Mouse (Mus musculus) MEL (cell line): ENCODE measurements around the gene Rilpl1. TPM values are rescaled to one million over a fixed set of nuclear protein-coding genes. Genes with fewer than 3 reads are reported as not detected.

Source experiments
- DNase-seq: peaks from one replicate; pipeline ENCODE4 v3.0.0; 2011; ENCODE audit warnings: low read depth, low spot score
- H3K27ac ChIP-seq: 2 replicates; pipeline ENCODE4 v1.5.1; 2012; ENCODE audit warnings: low read depth, mild to moderate bottlenecking, control low read depth, low read length, moderate library complexity; ENCODE audit not compliant: control insufficient read depth
- H3K27me3 ChIP-seq, 2 experiments: fragments of 150-350 bp in 1 of 2; sonication (generic) in 1 of 2; 2 replicates each; pipeline ENCODE4 v1.6.1; 2012; ENCODE audit warnings: low read length in 2 of 2, mild to moderate bottlenecking in 2 of 2, improper control_type of control experiment in 1 of 2, moderate library complexity in 1 of 2; ENCODE audit not compliant: insufficient read depth in 2 of 2, control insufficient read depth in 1 of 2
- H3K36me3 ChIP-seq, 2 experiments: 2 replicates each; pipeline ENCODE4 v1.6.1; 2012 to 2014; ENCODE audit warnings: low read length in 2 of 2, improper control_type of control experiment in 1 of 2, inconsistent platforms in 1 of 2, mild to moderate bottlenecking in 1 of 2; ENCODE audit not compliant: insufficient read depth in 2 of 2, control insufficient read depth in 1 of 2
- H3K4me1 ChIP-seq, 2 experiments: fragments of 150-350 bp in 1 of 2; sonication (generic) in 1 of 2; 2 replicates each; pipeline ENCODE4 v1.6.1; 2012; ENCODE audit warnings: low read length in 2 of 2, improper control_type of control experiment in 1 of 2, mild to moderate bottlenecking in 1 of 2; ENCODE audit not compliant: insufficient read depth in 2 of 2, control insufficient read depth in 1 of 2
- H3K4me3 ChIP-seq, 2 experiments: fragments of 150-350 bp in 1 of 2; sonication (generic) in 1 of 2; 2 replicates each; pipeline ENCODE4 v1.5.1; 2012; ENCODE audit warnings: low read depth in 2 of 2, low read length in 2 of 2, mild to moderate bottlenecking in 2 of 2, moderate library complexity in 2 of 2, control low read depth in 1 of 2, improper control_type of control experiment in 1 of 2; ENCODE audit not compliant: control insufficient read depth in 1 of 2, insufficient read depth in 1 of 2
- H3K79me2 ChIP-seq: 2 replicates; pipeline ENCODE4 v1.6.1; 2012; ENCODE audit warnings: mild to moderate bottlenecking, low read length, moderate library complexity; ENCODE audit not compliant: control insufficient read depth, poor library complexity, insufficient read depth
- H3K9ac ChIP-seq: 2 replicates; pipeline ENCODE4 v1.6.1; 2012; ENCODE audit warnings: low read depth, mild to moderate bottlenecking, control low read depth, low read length, moderate library complexity; ENCODE audit not compliant: control insufficient read depth, poor library complexity, severe bottlenecking
- H3K9me3 ChIP-seq: fragments of 150-350 bp; sonication (generic); replicated peaks from 2 replicates; pipeline ENCODE4 v1.6.1; 2012; ENCODE audit warnings: mild to moderate bottlenecking, low read length, improper control_type of control experiment, moderate library complexity; ENCODE audit not compliant: insufficient read depth
- BHLHE40 ChIP-seq: IDR thresholded peaks from 2 replicates; pipeline ENCODE4 v1.6.1; 2012; ENCODE audit warnings: low read depth, mild to moderate bottlenecking, inconsistent platforms, low read length, improper control_type of control experiment, borderline replicate concordance
- CHD1 ChIP-seq: IDR thresholded peaks from 2 replicates; pipeline ENCODE4 v1.6.1; 2012; ENCODE audit warnings: low read depth, mild to moderate bottlenecking, inconsistent platforms, low read length, improper control_type of control experiment
- CHD2 ChIP-seq: IDR thresholded peaks from 2 replicates; pipeline ENCODE4 v1.6.1; 2011; ENCODE audit warnings: low read length, improper control_type of control experiment
- CTCF ChIP-seq, 3 experiments: IDR thresholded peaks in 2 of 3; conservative IDR thresholded peaks in 1 of 3; 2 replicates each; pipeline ENCODE4 v1.5.1; 2011 to 2012; ENCODE audit warnings: low read length in 3 of 3, low read depth in 2 of 3, mild to moderate bottlenecking in 2 of 3, improper control_type of control experiment in 1 of 3, inconsistent platforms in 1 of 3, mixed read lengths in 1 of 3, moderate library complexity in 1 of 3; ENCODE audit not compliant: control insufficient read depth in 1 of 3, insufficient read depth in 1 of 3, poor library complexity in 1 of 3, severe bottlenecking in 1 of 3
- E2F4 ChIP-seq: IDR thresholded peaks from 2 replicates; pipeline ENCODE4 v1.6.1; 2011; ENCODE audit warnings: low read depth, low read length, improper control_type of control experiment, borderline replicate concordance
- ELF1 ChIP-seq: IDR thresholded peaks from 2 replicates; pipeline ENCODE4 v1.6.1; 2014; ENCODE audit warnings: low read depth, mild to moderate bottlenecking, inconsistent platforms, low read length, improper control_type of control experiment, moderate library complexity
- EP300 ChIP-seq, 2 experiments: IDR thresholded peaks; 2 replicates each; pipeline ENCODE4 v1.6.1; 2011; ENCODE audit warnings: improper control_type of control experiment in 2 of 2, low read length in 2 of 2, low read depth in 1 of 2, mild to moderate bottlenecking in 1 of 2
- ETS1 ChIP-seq: IDR thresholded peaks from 2 replicates; pipeline ENCODE4 v1.6.1; 2012; ENCODE audit warnings: low read depth, mild to moderate bottlenecking, inconsistent platforms, low read length, improper control_type of control experiment, moderate library complexity
- GATA1 ChIP-seq: IDR thresholded peaks from 2 replicates; pipeline ENCODE4 v1.6.1; 2011; ENCODE audit warnings: low read depth, low read length, improper control_type of control experiment
- KAT2A ChIP-seq: conservative IDR thresholded peaks from 2 replicates; pipeline ENCODE4 v1.6.1; 2012; ENCODE audit warnings: low read depth, low read length, improper control_type of control experiment, inconsistent platforms
- MAX ChIP-seq: IDR thresholded peaks from 2 replicates; pipeline ENCODE4 v1.6.1; 2011; ENCODE audit warnings: low read length, improper control_type of control experiment
- MAZ ChIP-seq: IDR thresholded peaks from 2 replicates; pipeline ENCODE4 v1.6.1; 2012; ENCODE audit warnings: low read depth, mild to moderate bottlenecking, inconsistent platforms, low read length, improper control_type of control experiment
- MEF2A ChIP-seq: IDR thresholded peaks from 2 replicates; pipeline ENCODE4 v1.6.1; 2014; ENCODE audit warnings: low read depth, mild to moderate bottlenecking, inconsistent platforms, low read length, improper control_type of control experiment; ENCODE audit not compliant: poor library complexity, insufficient replicate concordance, severe bottlenecking; ENCODE audit errors: extremely low read depth
- MYC ChIP-seq: IDR thresholded peaks from 2 replicates; pipeline ENCODE4 v1.6.1; 2011; ENCODE audit warnings: low read depth, mild to moderate bottlenecking, low read length, improper control_type of control experiment, moderate library complexity
- NRF1 ChIP-seq: IDR thresholded peaks from 2 replicates; pipeline ENCODE4 v1.6.1; 2014; ENCODE audit warnings: low read depth, mild to moderate bottlenecking, inconsistent platforms, low read length, improper control_type of control experiment, moderate library complexity; ENCODE audit not compliant: poor library complexity, insufficient read depth, severe bottlenecking
- POLR2A ChIP-seq, 2 experiments: IDR thresholded peaks; 2 replicates each; pipeline ENCODE4 v1.6.1; 2011 to 2012; ENCODE audit warnings: low read length in 2 of 2, mild to moderate bottlenecking in 2 of 2, control low read depth in 1 of 2, improper control_type of control experiment in 1 of 2, low read depth in 1 of 2, moderate library complexity in 1 of 2; ENCODE audit not compliant: control insufficient read depth in 1 of 2, insufficient read depth in 1 of 2, poor library complexity in 1 of 2
- POLR2AphosphoS2 ChIP-seq: IDR thresholded peaks from 2 replicates; pipeline ENCODE4 v1.6.1; 2011; ENCODE audit warnings: low read length, improper control_type of control experiment
- RAD21 ChIP-seq: IDR thresholded peaks from 2 replicates; pipeline ENCODE4 v1.6.1; 2011; ENCODE audit warnings: mild to moderate bottlenecking, low read depth, low read length, improper control_type of control experiment
- RCOR1 ChIP-seq: IDR thresholded peaks from 2 replicates; pipeline ENCODE4 v1.6.1; 2012; ENCODE audit warnings: low read depth, mild to moderate bottlenecking, inconsistent platforms, low read length, improper control_type of control experiment
- SIN3A ChIP-seq: IDR thresholded peaks from 2 replicates; pipeline ENCODE4 v1.6.1; 2012; ENCODE audit warnings: low read length, improper control_type of control experiment, inconsistent platforms
- TAL1 ChIP-seq: IDR thresholded peaks from 2 replicates; pipeline ENCODE4 v1.6.1; 2012; ENCODE audit warnings: mild to moderate bottlenecking, inconsistent platforms, low read length, moderate library complexity, mixed read lengths
- TBP ChIP-seq: IDR thresholded peaks from 2 replicates; pipeline ENCODE4 v1.8.0; 2011; ENCODE audit warnings: low read depth, low read length, improper control_type of control experiment
- TCF12 ChIP-seq: IDR thresholded peaks from 2 replicates; pipeline ENCODE4 v1.6.1; 2014; ENCODE audit warnings: low read depth, mild to moderate bottlenecking, inconsistent platforms, low read length, improper control_type of control experiment, moderate library complexity
- UBTF ChIP-seq: IDR thresholded peaks from 2 replicates; pipeline ENCODE4 v1.6.1; 2012; ENCODE audit warnings: low read depth, mild to moderate bottlenecking, inconsistent platforms, low read length, improper control_type of control experiment, moderate library complexity, borderline replicate concordance; ENCODE audit not compliant: insufficient read depth
- USF2 ChIP-seq, 2 experiments: IDR thresholded peaks; 2 replicates each; pipeline ENCODE4 v1.6.1; 2011 to 2012; ENCODE audit warnings: improper control_type of control experiment in 2 of 2, low read length in 2 of 2, borderline replicate concordance in 1 of 2, inconsistent platforms in 1 of 2, low read depth in 1 of 2, mild to moderate bottlenecking in 1 of 2; ENCODE audit not compliant: insufficient read depth in 1 of 2
- ZC3H11A ChIP-seq: IDR thresholded peaks from 2 replicates; pipeline ENCODE4 v1.6.1; 2012; ENCODE audit warnings: low read depth, mild to moderate bottlenecking, inconsistent platforms, low read length, improper control_type of control experiment
- ZKSCAN1 ChIP-seq: IDR thresholded peaks from 2 replicates; pipeline ENCODE4 v1.6.1; 2012; ENCODE audit warnings: low read depth, mild to moderate bottlenecking, inconsistent platforms, low read length, improper control_type of control experiment, moderate library complexity
- ZMIZ1 ChIP-seq: IDR thresholded peaks from 2 replicates; pipeline ENCODE4 v1.6.1; 2012; ENCODE audit warnings: low read depth, mild to moderate bottlenecking, inconsistent platforms, low read length, improper control_type of control experiment, moderate library complexity
- polyA plus RNA-seq, 2 experiments: library from polyadenylated mRNA; stranded (reverse) in 1 of 2; unstranded in 1 of 2; fragments of >175 nt in 1 of 2; fragments of >200 nt in 1 of 2; gene quantifications; 2 replicates each; pipeline versions ENCODE4 v1.2.1 to v1.2.4; 2012; ENCODE audit warnings: low replicate concordance in 2 of 2, low read depth in 1 of 2; ENCODE audit not compliant: insufficient read length in 2 of 2, insufficient read depth in 1 of 2, missing spikeins in 1 of 2
- total RNA-seq: library from RNA; depleted of rRNA; stranded (reverse); fragments of 300-350 nt; gene quantifications from 2 replicates; pipeline ENCODE4 v1.2.3, GENCODE M21; 2012

Rilpl1 gene
- total and polyA plus RNA-seq, 3 experiments, result 5.7 to 8.6 TPM; not detected in 1

DNA sequence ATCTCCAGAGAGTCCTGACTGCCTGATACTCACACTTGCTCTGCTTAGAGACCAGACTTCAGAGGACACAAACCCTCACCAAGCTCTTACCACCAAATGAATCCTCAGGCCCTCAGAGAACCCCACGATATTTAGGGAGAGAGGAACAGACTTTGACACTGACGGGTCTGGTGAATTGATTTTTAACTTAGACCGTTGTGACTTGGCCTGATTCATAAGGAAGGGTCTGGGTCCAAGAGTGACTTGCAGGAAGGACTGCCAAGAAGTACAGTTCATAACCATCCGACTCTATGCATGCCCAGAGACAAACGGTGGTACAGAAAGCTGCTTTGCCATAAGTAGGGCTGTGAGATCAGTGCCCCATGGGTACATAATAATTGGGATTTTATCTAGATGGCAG, 45.5 kb downstream of the Rilpl1 start:
- Histone ChIP-seq H3K27ac (no peak overlapping the region), H3K79me2 (peaks cover 9% of the 10 kb centered on the region), H3K9ac (no peak overlapping the region), H3K9me3 (no peaks in the 10 kb centered on the region), H3K36me3 (peaks cover 0 to 5% of the 10 kb centered on the region in 2 experiments; a peak in 2 of 4 replicates), H3K27me3 (no peaks in the 10 kb centered on the region), H3K4me1 (peaks cover 0 to 6% of the 10 kb centered on the region in 2 experiments; a peak in 2 of 4 replicates), H3K4me3 (no peak overlapping the region)
- TF ChIP-seq SIN3A (no peak), CHD2 (no peak), CHD1 (no peak), EP300 (IDR thresholded peaks at IDR 0.05; ENCODE audit: low read depth in 1 of 2, low read length in 2 of 2) (no peak), TAL1 (no peak), TBP (no peak), E2F4 (no peak), ETS1 (no peak), ZMIZ1 (no peak), POLR2A (IDR thresholded peaks at IDR 0.05; ENCODE audit: control insufficient read depth in 1 of 2, insufficient read depth in 1 of 2, low read depth in 1 of 2, low read length in 2 of 2, poor library complexity in 1 of 2) (no peak), MAX (no peak), BHLHE40 (no peak), POLR2AphosphoS2 (no peak), TCF12 (no peak), ZC3H11A (no peak), KAT2A (no peak)
- DNase-seq, result no peak

DNA sequence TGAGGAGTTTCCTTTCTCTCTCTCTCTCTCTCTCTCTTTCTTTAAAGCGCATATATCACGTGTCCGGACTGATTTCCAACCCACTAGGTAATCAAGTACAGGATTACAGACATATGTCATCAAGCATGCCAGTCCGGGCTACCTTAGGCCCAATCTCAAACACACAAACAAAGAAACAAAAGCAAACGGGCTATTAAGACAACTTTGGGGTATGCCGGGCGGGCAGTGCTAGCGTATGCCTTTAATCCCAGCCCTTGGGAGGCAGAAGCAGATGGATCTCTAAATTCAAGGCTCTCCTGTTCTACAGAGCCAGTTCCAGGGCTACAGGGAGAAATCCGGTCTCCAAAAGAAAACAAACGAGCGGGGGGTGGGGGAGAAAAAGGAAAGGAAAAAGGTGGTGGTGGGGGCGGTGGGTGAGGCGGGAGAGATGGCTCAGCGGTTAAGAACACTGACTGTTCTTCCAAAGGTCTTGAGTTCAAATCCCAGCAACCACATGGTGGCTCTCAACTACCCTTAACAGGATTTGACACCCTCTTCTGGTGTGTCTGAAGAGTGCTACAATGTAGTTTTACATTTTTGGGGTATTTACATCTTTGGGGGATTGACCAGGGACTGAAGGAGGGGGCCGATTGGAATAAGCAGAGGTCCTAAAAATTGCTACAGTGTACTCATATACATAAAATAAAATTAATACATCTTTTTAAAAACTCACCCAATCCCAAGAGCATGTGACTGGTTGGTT, 47.4 kb downstream of the Rilpl1 start:
- H3K79me2 ChIP-seq, result peaks cover 9% of the 10 kb centered on the region
- no peaks in the 10 kb centered on the region for H3K27me3 ChIP-seq
- DNase-seq, result peak; percentile 47
- H3K9me3 ChIP-seq, result no peaks in the 10 kb centered on the region
- H3K4me1 ChIP-seq, result peaks cover 0 to 15% of the 10 kb centered on the region in 2 experiments; a peak in 2 of 4 replicates
- peak overlapping the region; percentile 99 for H3K27ac ChIP-seq
- H3K36me3 ChIP-seq, result peaks cover 0 to 5% of the 10 kb centered on the region in 2 experiments; a peak in 2 of 4 replicates
- peak overlapping the region; percentile 100 for H3K9ac ChIP-seq
- peak overlapping the region; percentile 90 to 93 for H3K4me3 ChIP-seq
- TF ChIP-seq MEF2A, result no peak
- TF ChIP-seq ELF1, result no peak
- no peak; the same call in 1 of the 2 replicates for TF ChIP-seq MAZ
- peak; percentile 55; the same call in 1 of the 2 replicates for TF ChIP-seq BHLHE40
- TF ChIP-seq TAL1, result no peak
- no peak for TF ChIP-seq UBTF
- TF ChIP-seq NRF1, result no peak
- TF ChIP-seq GATA1, result no peak
- 0 out of 2 replicates have a peak, but pooled peaks have one; percentile 9 for TF ChIP-seq RCOR1
- no peak for TF ChIP-seq CHD2
- TF ChIP-seq MYC, result no peak
- peak in 1 of 2 experiments; percentile 44; a peak in 1 of 4 replicates for TF ChIP-seq EP300 (IDR thresholded peaks at IDR 0.05; ENCODE audit: low read depth in 1 of 2, low read length in 2 of 2)
- TF ChIP-seq POLR2AphosphoS2, result no peak; the same call in 1 of the 2 replicates
- no peak; the same call in 1 of the 2 replicates for TF ChIP-seq E2F4
- TF ChIP-seq CTCF (IDR thresholded peaks at IDR 0.05 in 2 of 3, conservative IDR thresholded peaks at IDR 0.05 in 1 of 3; ENCODE audit: control insufficient read depth in 1 of 3, insufficient read depth in 1 of 3, low read depth in 2 of 3, low read length in 3 of 3, poor library complexity in 1 of 3, severe bottlenecking in 1 of 3), result peak in 1 of 3 experiments; percentile 20; a peak in 1 of 6 replicates
- no peak for TF ChIP-seq ETS1
- TF ChIP-seq SIN3A, result peak; percentile 11; the same call in 1 of the 2 replicates
- TF ChIP-seq ZKSCAN1, result no peak
- no peak for TF ChIP-seq USF2 (IDR thresholded peaks at IDR 0.05; ENCODE audit: borderline replicate concordance in 1 of 2, insufficient read depth in 1 of 2, low read depth in 1 of 2, low read length in 2 of 2)
- TF ChIP-seq RAD21, result no peak
